Mouse (Mus musculus): ENCODE data around the gene Ifrd2. TPM values are rescaled to one million over a fixed set of nuclear protein-coding genes. Genes with fewer than 3 reads are reported as not detected.
A peak's percentile ranks its signal among the peaks of the same experiment; 100 is the strongest.

The Ifrd2 gene
- total RNA-seq, 1 experiment: 66.6 TPM

DNA sequence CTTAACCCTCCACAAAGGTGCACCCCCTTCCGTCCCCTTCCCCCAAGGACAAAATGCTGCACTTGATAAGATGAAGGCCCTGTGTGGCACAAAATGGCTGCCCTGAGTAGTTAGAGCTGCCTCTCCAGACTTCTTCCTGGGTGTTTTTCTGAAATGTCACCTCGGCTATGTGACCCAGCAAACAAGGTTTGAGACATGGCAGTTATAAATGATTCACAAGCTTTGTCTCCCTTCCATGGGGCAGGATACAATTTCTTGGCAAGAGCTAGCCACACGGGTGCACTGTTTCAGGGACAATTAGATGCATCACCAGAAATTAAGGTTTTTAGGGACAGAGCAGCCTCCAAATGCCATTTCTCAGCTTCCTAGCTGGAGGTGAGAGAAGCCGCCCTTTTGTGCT is 47.0 kb upstream of the Ifrd2 start:
- no peak for TF ChIP-seq HCFC1 (IDR thresholded peaks at IDR 0.05; ENCODE audit: borderline replicate concordance, insufficient read depth, low read length)
- TF ChIP-seq CHD2 (IDR thresholded peaks at IDR 0.05; ENCODE audit: low read depth, low read length): no peak
- no peak for TF ChIP-seq ZC3H11A (IDR thresholded peaks at IDR 0.05; ENCODE audit: borderline replicate concordance, low read depth, low read length)
- no peak for TF ChIP-seq ZNF384 (IDR thresholded peaks at IDR 0.05; ENCODE audit: low read depth, low read length)
- no peak for TF ChIP-seq MAFK (IDR thresholded peaks at IDR 0.05; ENCODE audit: insufficient read depth, low read depth, low read length)
- DNase-seq (ENCODE audit: low read depth, low spot score): no peak
- Histone ChIP-seq H3K9ac (ENCODE audit: insufficient read depth, low read depth, low read length, poor library complexity, severe bottlenecking) (no peak overlapping the region), H3K4me1 (ENCODE audit: control insufficient read depth in 2 of 2, insufficient read depth in 2 of 2, low read length in 2 of 2, poor library complexity in 1 of 2) (peaks cover 3 to 19% of the 10 kb centered on the region in 2 experiments; a peak in 3 of 4 replicates), H3K36me3 (ENCODE audit: control insufficient read depth, insufficient read depth, low read length, poor library complexity, severe bottlenecking) (peaks cover 28% of the 10 kb centered on the region), H3K4me3 (ENCODE audit: insufficient read depth in 1 of 2, low read depth in 1 of 2, low read length in 2 of 2, poor library complexity in 1 of 2, severe bottlenecking in 1 of 2) (no peak overlapping the region), H3K27ac (ENCODE audit: insufficient read depth, low read depth, low read length, poor library complexity, severe bottlenecking) (no peak overlapping the region), H3K9me3 (ENCODE audit: control insufficient read depth, insufficient read depth, low read depth, low read length) (no peaks in the 10 kb centered on the region)
- in situ Hi-C loops (cut with MboI; ENCODE audit: low sequenced_read_pairs in 2 of 2, unreplicated experiment in 2 of 2): no loop called here

GRCm38 (mm10) chr9:107541005-107541404 is 46.4 kb upstream of the Ifrd2 start:
- Histone ChIP-seq H3K4me3 (ENCODE audit: insufficient read depth in 1 of 2, low read depth in 1 of 2, low read length in 2 of 2, poor library complexity in 1 of 2, severe bottlenecking in 1 of 2) (peak overlapping the region; percentile 80 to 93), H3K36me3 (ENCODE audit: control insufficient read depth, insufficient read depth, low read length, poor library complexity, severe bottlenecking) (peaks cover 28% of the 10 kb centered on the region), H3K4me1 (ENCODE audit: control insufficient read depth in 2 of 2, insufficient read depth in 2 of 2, low read length in 2 of 2, poor library complexity in 1 of 2) (peaks cover 0 to 15% of the 10 kb centered on the region in 2 experiments; a peak in 3 of 4 replicates), H3K27ac (ENCODE audit: insufficient read depth, low read depth, low read length, poor library complexity, severe bottlenecking) (no peak overlapping the region), H3K9me3 (ENCODE audit: control insufficient read depth, insufficient read depth, low read depth, low read length) (no peaks in the 10 kb centered on the region), H3K9ac (ENCODE audit: insufficient read depth, low read depth, low read length, poor library complexity, severe bottlenecking) (no peak overlapping the region)
- TF ChIP-seq CHD2 (IDR thresholded peaks at IDR 0.05; ENCODE audit: low read depth, low read length): no peak
- TF ChIP-seq ZC3H11A (IDR thresholded peaks at IDR 0.05; ENCODE audit: borderline replicate concordance, low read depth, low read length): no peak
- TF ChIP-seq HCFC1 (IDR thresholded peaks at IDR 0.05; ENCODE audit: borderline replicate concordance, insufficient read depth, low read length): no peak
- no peak for TF ChIP-seq ZNF384 (IDR thresholded peaks at IDR 0.05; ENCODE audit: low read depth, low read length)
- TF ChIP-seq MAFK (IDR thresholded peaks at IDR 0.05; ENCODE audit: insufficient read depth, low read depth, low read length): no peak
- no peak for DNase-seq (ENCODE audit: low read depth, low spot score)
- in situ Hi-C loops (cut with MboI; ENCODE audit: low sequenced_read_pairs in 2 of 2, unreplicated experiment in 2 of 2): no loop called here

DNA sequence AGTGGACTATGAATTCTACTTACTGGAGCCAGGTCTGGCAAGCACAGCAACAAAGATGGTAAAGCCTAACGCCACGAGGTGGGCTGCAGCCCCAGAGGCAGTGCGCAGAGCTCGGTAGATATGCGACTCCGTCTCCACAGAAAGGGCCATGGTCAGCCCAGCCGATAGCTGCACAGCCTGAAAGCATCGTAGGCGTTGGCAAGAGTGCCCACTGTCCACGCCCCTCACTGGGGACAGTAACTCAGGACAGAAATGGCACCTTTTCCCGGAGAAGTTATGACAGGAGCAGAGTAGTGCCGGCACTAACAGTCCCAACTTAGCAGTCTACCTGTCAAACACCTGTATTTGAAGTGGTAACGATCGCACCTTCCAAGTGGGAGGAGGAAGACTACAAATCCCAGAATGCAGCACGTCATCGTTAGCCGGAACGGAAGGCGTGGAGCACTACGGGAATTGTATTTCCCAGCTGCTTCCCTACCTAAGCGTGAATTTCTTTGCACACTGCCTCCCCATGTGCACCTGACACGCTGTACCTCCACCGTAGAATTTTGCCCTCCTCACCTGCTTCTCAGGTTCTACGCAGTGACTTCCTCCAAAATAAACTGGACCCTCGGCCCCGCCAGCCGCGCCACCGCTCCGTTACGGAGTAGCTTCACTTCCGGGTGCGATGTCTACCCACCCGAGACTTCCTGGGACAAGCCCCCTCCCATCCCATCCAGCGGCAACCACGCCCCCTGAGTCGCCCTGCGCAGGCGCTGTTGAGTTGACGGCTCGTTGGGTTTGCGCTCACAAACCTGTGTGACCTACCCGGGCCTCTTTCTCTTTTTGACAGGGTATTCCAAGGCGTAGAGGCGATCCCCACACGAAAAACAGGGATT is 45.7 kb upstream of the Ifrd2 start, which contains the start of the genes Cyb561d2 and Nprl2:
Gene Cyb561d2 (minus strand): TSS at position 720 of the 878 bp plus-strand sequence.
Gene Nprl2 (plus strand): TSS at position 753 of the 878 bp plus-strand sequence.
- Histone ChIP-seq H3K36me3 (ENCODE audit: control insufficient read depth, insufficient read depth, low read length, poor library complexity, severe bottlenecking) (peaks cover 25% of the 10 kb centered on the region), H3K9ac (ENCODE audit: insufficient read depth, low read depth, low read length, poor library complexity, severe bottlenecking) (peak within 1 kb of the TSS; percentile 80), H3K4me1 (ENCODE audit: control insufficient read depth in 2 of 2, insufficient read depth in 2 of 2, low read length in 2 of 2, poor library complexity in 1 of 2) (peaks cover 0 to 11% of the 10 kb centered on the region in 2 experiments; a peak in 2 of 4 replicates), H3K4me3 (ENCODE audit: insufficient read depth in 1 of 2, low read depth in 1 of 2, low read length in 2 of 2, poor library complexity in 1 of 2, severe bottlenecking in 1 of 2) (peak within 1 kb of the TSS; percentile 80 to 93), H3K27ac (ENCODE audit: insufficient read depth, low read depth, low read length, poor library complexity, severe bottlenecking) (no peak within 1 kb of the TSS), H3K9me3 (ENCODE audit: control insufficient read depth, insufficient read depth, low read depth, low read length) (no peaks in the 10 kb centered on the region)
- TF ChIP-seq MAFK (IDR thresholded peaks at IDR 0.05; ENCODE audit: insufficient read depth, low read depth, low read length): no peak
- TF ChIP-seq ZC3H11A (IDR thresholded peaks at IDR 0.05; ENCODE audit: borderline replicate concordance, low read depth, low read length): no peak
- TF ChIP-seq CHD2 (IDR thresholded peaks at IDR 0.05; ENCODE audit: low read depth, low read length): peak; percentile 17; the same call in 1 of the 2 replicates
- TF ChIP-seq HCFC1 (IDR thresholded peaks at IDR 0.05; ENCODE audit: borderline replicate concordance, insufficient read depth, low read length): peak; percentile 98
- TF ChIP-seq ZNF384 (IDR thresholded peaks at IDR 0.05; ENCODE audit: low read depth, low read length): no peak
- in situ Hi-C loops (cut with MboI; ENCODE audit: low sequenced_read_pairs in 2 of 2, unreplicated experiment in 2 of 2): no loop called here
- peak; percentile 96 for DNase-seq (ENCODE audit: low read depth, low spot score)

DNA sequence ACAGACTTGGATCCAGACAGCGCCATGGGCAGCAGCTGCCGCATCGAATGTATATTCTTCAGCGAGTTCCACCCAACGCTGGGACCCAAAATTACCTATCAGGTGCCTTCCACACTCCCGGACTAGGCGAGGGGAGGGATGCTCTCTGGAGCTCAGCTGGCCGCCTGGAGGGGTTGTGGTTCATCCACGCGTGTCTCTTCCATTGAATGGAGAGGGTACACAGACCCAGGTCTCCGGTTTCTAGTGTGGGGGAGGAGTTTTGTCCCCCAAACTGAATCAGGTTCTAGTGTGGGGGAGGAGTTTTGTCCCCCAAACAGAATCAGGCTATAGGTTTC is 45.1 kb upstream of the Ifrd2 start:
- Histone ChIP-seq H3K27ac (ENCODE audit: insufficient read depth, low read depth, low read length, poor library complexity, severe bottlenecking) (no peak overlapping the region), H3K4me3 (ENCODE audit: insufficient read depth in 1 of 2, low read depth in 1 of 2, low read length in 2 of 2, poor library complexity in 1 of 2, severe bottlenecking in 1 of 2) (peak overlapping the region; percentile 80 to 93), H3K4me1 (ENCODE audit: control insufficient read depth in 2 of 2, insufficient read depth in 2 of 2, low read length in 2 of 2, poor library complexity in 1 of 2) (peaks cover 0 to 12% of the 10 kb centered on the region in 2 experiments; a peak in 3 of 4 replicates), H3K9ac (ENCODE audit: insufficient read depth, low read depth, low read length, poor library complexity, severe bottlenecking) (peak overlapping the region; percentile 80), H3K9me3 (ENCODE audit: control insufficient read depth, insufficient read depth, low read depth, low read length) (no peaks in the 10 kb centered on the region), H3K36me3 (ENCODE audit: control insufficient read depth, insufficient read depth, low read length, poor library complexity, severe bottlenecking) (peaks cover 23% of the 10 kb centered on the region)
- TF ChIP-seq MAFK (IDR thresholded peaks at IDR 0.05; ENCODE audit: insufficient read depth, low read depth, low read length): no peak
- in situ Hi-C loops (cut with MboI; ENCODE audit: low sequenced_read_pairs in 2 of 2, unreplicated experiment in 2 of 2): no loop called here
- DNase-seq (ENCODE audit: low read depth, low spot score): no peak

Measured in ES-E14 (cell line).